Mouse (Mus musculus): Measurements from ENCODE around the gene Nae1. TPM values are rescaled to one million over a fixed set of nuclear protein-coding genes. Genes with fewer than 3 reads are reported as not detected.

The Nae1 gene
- polyA plus RNA-seq, 1 experiment from 2014 or later = 131 TPM

- H3K4me1 ChIP-seq = peaks cover 16% of the 10 kb centered on the region
- H3K27me3 ChIP-seq (ENCODE audit: low read depth, poor library complexity, severe bottlenecking) = peaks cover 81% of the 10 kb centered on the region
- WGBS = 18% methylated on average over 8 of the region's 8 CpGs
- DNase-seq (ENCODE audit: low spot score) = no peak
- H3K4me3 ChIP-seq = peak overlapping the region; percentile 55
- no peaks in the 10 kb centered on the region for H3K9me3 ChIP-seq (replicated peaks)
- no peaks in the 10 kb centered on the region for H3K36me3 ChIP-seq
- no peak overlapping the region for H3K27ac ChIP-seq
Measured at GRCm38 (mm10) chr8:104541515-104541880, 7.1 kb upstream of the Nae1 start.

GRCm38 (mm10) chr8:104540710-104541514 is 6.5 kb upstream of the Nae1 start:
- WGBS = under 1% methylated on average over 76 of the region's 76 CpGs
- DNase-seq (ENCODE audit: low spot score) = no peak
- Histone ChIP-seq H3K36me3 (no peaks in the 10 kb centered on the region), H3K27ac (no peak overlapping the region), H3K4me3 (peak overlapping the region; percentile 55), H3K9me3 (replicated peaks) (no peaks in the 10 kb centered on the region), H3K27me3 (ENCODE audit: low read depth, poor library complexity, severe bottlenecking) (peaks cover 81% of the 10 kb centered on the region), H3K4me1 (peaks cover 16% of the 10 kb centered on the region)

GRCm38 (mm10) chr8:104540238-104540637 is 5.8 kb upstream of the Nae1 start:
- no peak for DNase-seq (ENCODE audit: low spot score)
- H3K27me3 ChIP-seq (ENCODE audit: low read depth, poor library complexity, severe bottlenecking) = peaks cover 81% of the 10 kb centered on the region
- 37% methylated on average over 7 of the region's 7 CpGs for WGBS
- H3K4me1 ChIP-seq = peaks cover 19% of the 10 kb centered on the region
- H3K9me3 ChIP-seq (replicated peaks) = no peaks in the 10 kb centered on the region
- H3K27ac ChIP-seq = no peak overlapping the region
- H3K4me3 ChIP-seq = peak overlapping the region; percentile 55
- no peaks in the 10 kb centered on the region for H3K36me3 ChIP-seq

GRCm38 (mm10) chr8:104539566-104539965 is 5.1 kb upstream of the Nae1 start:
- no peaks in the 10 kb centered on the region for H3K36me3 ChIP-seq
- 91% methylated on average over 2 of the region's 2 CpGs for WGBS
- H3K27me3 ChIP-seq (ENCODE audit: low read depth, poor library complexity, severe bottlenecking) = peaks cover 77% of the 10 kb centered on the region
- no peak overlapping the region for H3K27ac ChIP-seq
- peaks cover 26% of the 10 kb centered on the region for H3K4me1 ChIP-seq
- H3K9me3 ChIP-seq (replicated peaks) = no peaks in the 10 kb centered on the region
- no peak for DNase-seq (ENCODE audit: low spot score)
- no peak overlapping the region for H3K4me3 ChIP-seq

GRCm38 (mm10) chr8:104538896-104539295 is 4.5 kb upstream of the Nae1 start:
- no peak for DNase-seq (ENCODE audit: low spot score)
- Histone ChIP-seq H3K36me3 (no peaks in the 10 kb centered on the region), H3K27ac (no peak overlapping the region), H3K27me3 (ENCODE audit: low read depth, poor library complexity, severe bottlenecking) (peaks cover 70% of the 10 kb centered on the region), H3K9me3 (replicated peaks) (no peaks in the 10 kb centered on the region), H3K4me3 (no peak overlapping the region), H3K4me1 (peaks cover 26% of the 10 kb centered on the region)
- 80% methylated on average over 4 of the region's 4 CpGs for WGBS

- WGBS = 89% methylated on average over 4 of the region's 4 CpGs
- peaks cover 33% of the 10 kb centered on the region for H3K4me1 ChIP-seq
- H3K9me3 ChIP-seq (replicated peaks) = no peaks in the 10 kb centered on the region
- no peak for DNase-seq (ENCODE audit: low spot score)
- H3K4me3 ChIP-seq = no peak overlapping the region
- no peak overlapping the region for H3K27ac ChIP-seq
- H3K27me3 ChIP-seq (ENCODE audit: low read depth, poor library complexity, severe bottlenecking) = peaks cover 42% of the 10 kb centered on the region
- peaks cover 7% of the 10 kb centered on the region for H3K36me3 ChIP-seq
Measured at GRCm38 (mm10) chr8:104536028-104536427, 1.6 kb upstream of the Nae1 start.

GRCm38 (mm10) chr8:104535378-104535777 is 941 bp upstream of the Nae1 start:
- Histone ChIP-seq H3K4me3 (peak overlapping the region; percentile 95), H3K36me3 (peaks cover 9% of the 10 kb centered on the region), H3K27ac (no peak overlapping the region), H3K27me3 (ENCODE audit: low read depth, poor library complexity, severe bottlenecking) (peaks cover 35% of the 10 kb centered on the region), H3K9me3 (replicated peaks) (no peaks in the 10 kb centered on the region), H3K4me1 (peaks cover 27% of the 10 kb centered on the region)
- WGBS = 28% methylated on average over 7 of the region's 7 CpGs
- no peak for DNase-seq (ENCODE audit: low spot score)

- H3K27me3 ChIP-seq (ENCODE audit: low read depth, poor library complexity, severe bottlenecking) = peaks cover 29% of the 10 kb centered on the region
- no peak for DNase-seq (ENCODE audit: low spot score)
- H3K4me3 ChIP-seq = peak overlapping the region; percentile 95
- H3K4me1 ChIP-seq = peaks cover 27% of the 10 kb centered on the region
- H3K27ac ChIP-seq = peak overlapping the region; percentile 96
- no peaks in the 10 kb centered on the region for H3K9me3 ChIP-seq (replicated peaks)
- peaks cover 15% of the 10 kb centered on the region for H3K36me3 ChIP-seq
- WGBS = 12% methylated on average over 9 of the region's 9 CpGs
Measured at GRCm38 (mm10) chr8:104534779-104535141, 323 bp upstream of the Nae1 start.

GRCm38 (mm10) chr8:104533551-104533950 is 886 bp downstream of the Nae1 start:
- no peak for DNase-seq (ENCODE audit: low spot score)
- no peaks in the 10 kb centered on the region for H3K9me3 ChIP-seq (replicated peaks)
- 31% methylated on average over 7 of the region's 7 CpGs for WGBS
- peak overlapping the region; percentile 95 for H3K4me3 ChIP-seq
- peaks cover 17% of the 10 kb centered on the region for H3K27me3 ChIP-seq (ENCODE audit: low read depth, poor library complexity, severe bottlenecking)
- peaks cover 24% of the 10 kb centered on the region for H3K36me3 ChIP-seq
- H3K4me1 ChIP-seq = peaks cover 23% of the 10 kb centered on the region
- H3K27ac ChIP-seq = peak overlapping the region; percentile 96; the same call in 1 of the 2 replicates

GRCm38 (mm10) chr8:104529671-104530070 is 4.8 kb downstream of the Nae1 start:
- H3K9me3 ChIP-seq (replicated peaks) = no peaks in the 10 kb centered on the region
- no peaks in the 10 kb centered on the region for H3K27me3 ChIP-seq (ENCODE audit: low read depth, poor library complexity, severe bottlenecking)
- 90% methylated on average over 6 of the region's 6 CpGs for WGBS
- no peak for DNase-seq (ENCODE audit: low spot score)
- no peak overlapping the region for H3K27ac ChIP-seq
- H3K36me3 ChIP-seq = peaks cover 61% of the 10 kb centered on the region
- H3K4me3 ChIP-seq = no peak overlapping the region
- peaks cover 13% of the 10 kb centered on the region for H3K4me1 ChIP-seq

GRCm38 (mm10) chr8:104517872-104518271 is 16.6 kb downstream of the Nae1 start:
- 82% methylated on average over 5 of the region's 5 CpGs for WGBS
- Histone ChIP-seq H3K4me1 (no peaks in the 10 kb centered on the region), H3K36me3 (peaks cover 85% of the 10 kb centered on the region), H3K27me3 (ENCODE audit: low read depth, poor library complexity, severe bottlenecking) (no peaks in the 10 kb centered on the region), H3K9me3 (replicated peaks) (no peaks in the 10 kb centered on the region), H3K4me3 (no peak overlapping the region), H3K27ac (no peak overlapping the region)
- DNase-seq (ENCODE audit: low spot score) = no peak

- H3K4me1 ChIP-seq = peaks cover 13% of the 10 kb centered on the region
- peak overlapping the region; percentile 72; the same call in 1 of the 2 replicates for H3K4me3 ChIP-seq
- H3K27ac ChIP-seq = no peak overlapping the region
- H3K27me3 ChIP-seq (ENCODE audit: low read depth, poor library complexity, severe bottlenecking) = no peaks in the 10 kb centered on the region
- DNase-seq (ENCODE audit: low spot score) = no peak
- WGBS = 82% methylated on average over 3 of the region's 3 CpGs
- no peaks in the 10 kb centered on the region for H3K9me3 ChIP-seq (replicated peaks)
- peaks cover 29% of the 10 kb centered on the region for H3K36me3 ChIP-seq
Measured at GRCm38 (mm10) chr8:104510134-104510533, 24.3 kb downstream of the Nae1 start.

GRCm38 (mm10) chr8:104509061-104510006 is 25.1 kb downstream of the Nae1 start, which contains the start of gene Terb1:
Gene Terb1 (minus strand): TSS chr8:104509910.
- peak; percentile 71 for DNase-seq (ENCODE audit: low spot score)
- Histone ChIP-seq H3K27me3 (ENCODE audit: low read depth, poor library complexity, severe bottlenecking) (no peaks in the 10 kb centered on the region), H3K4me1 (peaks cover 13% of the 10 kb centered on the region), H3K27ac (peak within 1 kb of the TSS; percentile 78), H3K36me3 (peaks cover 22% of the 10 kb centered on the region), H3K4me3 (peak within 1 kb of the TSS; percentile 72), H3K9me3 (replicated peaks) (no peaks in the 10 kb centered on the region)
- 2% methylated on average over 64 of the region's 64 CpGs for WGBS
